Mouse (Mus musculus) CD8-positive naive resting alpha-beta T cell, adult 2 months (primary cell): Measurements from ENCODE around the gene Cherp.
A peak's percentile ranks its signal among the peaks of the same experiment; 100 is the strongest.

Source experiments
- DNase-seq, 2 experiments: peaks; one replicate each; pipeline ENCODE4 v3.0.0; 2022; ENCODE audit warnings: low read depth in 2 of 2, low spot score in 2 of 2

Gene Cherp

DNA sequence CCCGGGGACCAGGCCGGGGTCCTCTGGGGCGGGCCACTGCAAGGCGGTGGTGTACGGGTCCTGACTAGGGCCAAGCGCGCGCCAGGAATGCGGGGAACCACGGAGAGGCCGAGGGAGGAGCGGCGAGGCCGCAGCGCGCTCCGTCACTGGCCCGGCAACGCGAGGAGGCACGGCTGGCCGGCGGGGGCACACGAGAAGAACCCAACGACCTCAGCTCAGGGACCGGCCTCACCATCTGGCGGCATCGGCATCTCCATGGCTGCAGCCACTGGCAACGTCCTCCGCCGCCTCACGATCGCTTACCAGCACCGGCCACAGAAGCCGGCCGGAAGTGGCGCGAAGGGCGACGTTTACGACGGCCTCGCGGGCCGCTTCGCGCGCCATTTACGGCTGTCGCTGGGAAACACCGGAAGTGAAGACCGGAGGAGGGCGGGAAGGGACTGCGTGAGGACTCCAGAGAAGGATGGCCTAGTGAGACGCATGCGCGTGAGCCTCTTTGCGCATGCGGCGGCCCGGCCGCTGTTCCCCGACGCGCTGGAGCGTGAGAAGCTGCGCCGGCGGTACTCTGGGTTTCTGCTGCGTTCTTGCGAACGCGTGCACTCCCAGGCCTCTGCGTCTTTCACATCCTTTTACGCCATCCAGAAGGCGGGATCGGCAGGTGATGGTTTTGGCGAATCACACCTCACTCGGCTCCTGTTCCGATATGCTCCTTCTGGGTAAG lies at the start of gene Cherp:
TSS of gene Cherp (minus strand) at position 401 of the 721 bp plus-strand sequence.
- DNase-seq, result peak; percentile 95 to 96

DNA sequence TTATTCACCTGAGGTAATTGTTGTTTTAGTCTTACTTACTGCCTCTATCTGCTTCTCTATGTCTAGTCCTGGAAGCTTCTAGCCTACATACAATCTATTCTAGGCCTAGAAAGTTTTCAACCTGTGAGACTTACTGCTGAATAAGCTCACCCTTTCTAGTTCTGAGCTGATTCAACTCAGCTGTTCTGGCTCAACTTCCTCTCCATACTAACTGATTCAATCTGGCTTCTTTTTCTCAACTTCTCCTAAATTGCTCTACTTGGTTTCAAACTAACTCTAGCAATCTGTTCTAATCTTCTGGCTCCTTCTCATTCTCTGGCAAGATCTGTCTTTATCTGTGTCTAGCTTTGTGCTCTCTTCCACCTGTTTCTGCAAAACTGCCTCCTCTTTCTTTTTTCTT lies 46.9 kb upstream of the Cherp start:
- DNase-seq, result no peak

GRCm38 (mm10) chr8:72517421-72517988 lies 42.5 kb upstream of the Cherp start:
- no peak for DNase-seq

- DNase-seq, result no peak
These were observed 38.1 kb upstream of the Cherp start for GRCm38 (mm10) chr8:72513158-72513557.

GRCm38 (mm10) chr8:72512648-72513047 lies 37.6 kb upstream of the Cherp start:
- no peak for DNase-seq

DNA sequence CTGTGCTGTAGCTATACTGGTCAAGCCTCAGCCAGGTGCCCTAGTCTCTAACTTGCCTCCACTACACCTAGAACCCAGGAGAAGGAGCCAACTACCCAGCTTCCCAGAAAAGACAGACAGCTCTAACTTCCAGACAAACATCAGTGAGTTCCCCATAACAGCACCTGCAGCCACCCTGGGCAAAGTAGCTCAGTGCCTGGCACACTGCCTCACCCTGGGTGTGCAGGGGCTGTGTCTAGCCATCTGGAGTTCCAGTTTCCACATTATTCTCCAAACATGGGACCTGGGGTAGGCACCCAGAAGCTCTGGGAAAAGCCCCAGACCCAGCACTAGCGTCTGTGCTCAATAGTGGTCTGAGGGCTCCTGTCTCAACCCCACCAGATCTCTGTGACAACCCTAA lies 32.5 kb upstream of the Cherp start:
- DNase-seq, result no peak

GRCm38 (mm10) chr8:72504637-72505314 lies 29.8 kb upstream of the Cherp start:
- DNase-seq, result no peak

DNA sequence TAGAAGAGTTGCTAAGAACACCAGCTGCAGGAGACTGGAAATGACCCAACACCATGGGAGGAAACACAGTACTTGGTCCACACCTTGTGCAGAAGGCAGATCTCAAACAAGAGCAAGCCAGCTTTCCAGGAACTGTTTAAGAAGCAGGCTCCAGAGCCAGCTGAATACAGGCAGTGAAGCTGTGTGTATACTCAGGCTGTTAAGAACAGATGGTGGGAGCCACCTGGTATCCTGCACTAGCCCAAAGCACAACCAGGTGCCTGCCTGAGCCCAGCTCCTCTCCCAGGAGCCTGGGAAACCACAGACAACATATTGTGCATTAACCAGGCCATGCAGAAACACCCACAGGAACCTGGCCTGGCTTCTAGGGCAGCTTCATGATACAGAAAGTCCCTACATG lies 29.1 kb upstream of the Cherp start:
- no peak for DNase-seq

GRCm38 (mm10) chr8:72500521-72500931 lies 25.5 kb upstream of the Cherp start:
- DNase-seq, result no peak

GRCm38 (mm10) chr8:72499521-72500284 lies 24.7 kb upstream of the Cherp start:
- no peak for DNase-seq

GRCm38 (mm10) chr8:72498527-72498926 lies 23.5 kb upstream of the Cherp start:
- DNase-seq, result no peak

DNA sequence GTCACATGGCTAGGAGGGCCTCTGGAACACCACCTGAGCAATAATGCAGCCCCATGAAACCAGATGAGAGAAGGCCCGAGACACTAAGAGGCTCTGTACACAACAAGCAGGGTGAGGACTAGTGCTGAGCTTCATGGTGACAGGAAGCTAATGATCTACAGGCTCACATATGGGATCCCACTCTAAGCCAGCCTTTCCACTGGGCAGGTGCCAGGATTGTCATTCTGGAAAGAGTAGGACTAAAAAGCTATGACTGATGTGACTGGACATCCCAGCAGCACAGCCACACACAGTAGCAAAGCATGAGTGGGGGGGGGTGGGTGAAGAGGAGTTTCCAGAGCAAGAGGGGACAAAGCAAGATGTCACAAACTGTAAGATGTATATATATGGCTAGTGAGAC lies 22.9 kb upstream of the Cherp start:
- DNase-seq, result no peak

DNA sequence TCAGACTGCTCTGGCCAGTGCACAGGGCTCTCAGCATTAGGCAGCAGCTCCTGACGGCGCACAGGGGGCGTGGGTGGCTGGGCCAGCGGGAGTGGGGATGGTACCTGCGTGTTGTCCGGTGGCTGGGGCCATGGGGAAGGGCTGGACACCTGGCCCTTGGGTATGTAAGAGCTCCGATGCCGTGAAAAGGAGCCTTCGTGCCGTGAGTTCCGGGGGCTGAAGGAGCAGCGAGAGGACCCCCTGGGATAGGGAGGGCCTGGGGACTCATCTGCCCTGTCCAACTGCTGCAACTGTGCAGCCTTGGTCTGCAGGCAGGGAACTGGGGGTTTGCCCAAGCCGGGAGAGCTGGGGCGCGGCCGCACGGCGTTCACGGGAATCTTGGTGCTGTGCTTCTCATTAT lies 21.2 kb upstream of the Cherp start:
- no peak for DNase-seq

DNA sequence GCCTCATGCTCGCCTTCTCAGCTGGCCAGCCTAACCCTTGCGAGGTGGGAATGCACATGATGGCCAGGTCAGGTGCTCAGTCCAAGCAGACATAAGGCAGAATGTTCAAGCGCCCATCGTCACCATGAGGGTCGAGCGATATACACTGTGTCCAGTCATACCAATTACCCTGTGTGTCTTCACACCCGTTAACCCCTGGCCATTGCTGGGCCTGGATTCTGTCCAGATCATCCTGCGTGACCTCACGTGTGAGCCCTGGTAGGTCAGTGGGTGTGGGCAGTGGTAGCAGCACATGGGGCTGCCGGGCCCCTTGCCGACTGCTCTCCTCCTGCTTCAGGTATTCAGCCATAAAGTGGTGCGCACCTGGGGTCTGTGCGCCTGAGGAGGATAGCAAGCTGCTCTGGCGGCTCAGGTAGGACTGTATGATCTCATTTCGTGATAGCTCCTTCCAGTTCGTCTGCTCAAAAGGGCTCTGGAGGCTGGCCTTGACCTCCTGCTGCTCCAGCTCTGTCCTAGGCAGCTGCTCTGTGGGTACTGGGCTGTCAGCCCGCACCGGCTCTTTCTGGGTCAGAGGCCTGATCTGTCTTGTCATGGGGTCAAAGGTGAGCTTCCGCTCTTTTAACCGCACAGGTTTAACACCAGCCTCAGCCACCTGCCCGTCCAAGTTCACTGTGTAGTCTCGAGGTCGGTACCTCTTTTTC lies 20.5 kb upstream of the Cherp start:
- no peak for DNase-seq

DNA sequence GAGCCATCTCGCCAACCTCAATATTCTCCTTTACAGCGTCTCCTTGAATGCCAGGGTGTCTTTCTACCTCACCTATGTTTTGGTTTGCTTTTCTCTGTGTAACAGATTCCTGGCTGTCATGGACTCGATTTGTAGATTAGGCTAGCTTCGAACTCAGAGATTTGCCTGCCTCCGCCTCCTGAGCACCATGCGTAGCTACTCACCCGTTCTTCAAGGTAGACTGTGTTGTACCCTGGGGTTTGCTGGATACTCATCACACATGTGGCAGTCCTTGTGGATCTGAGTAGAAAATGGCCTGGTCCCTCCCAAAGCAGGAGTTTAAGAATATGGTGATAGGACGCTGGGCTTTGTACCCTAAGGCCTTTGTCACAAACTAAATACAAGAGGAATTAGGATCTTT lies 18.4 kb upstream of the Cherp start:
- DNase-seq, result peak in 1 of 2 experiments; percentile 11

DNA sequence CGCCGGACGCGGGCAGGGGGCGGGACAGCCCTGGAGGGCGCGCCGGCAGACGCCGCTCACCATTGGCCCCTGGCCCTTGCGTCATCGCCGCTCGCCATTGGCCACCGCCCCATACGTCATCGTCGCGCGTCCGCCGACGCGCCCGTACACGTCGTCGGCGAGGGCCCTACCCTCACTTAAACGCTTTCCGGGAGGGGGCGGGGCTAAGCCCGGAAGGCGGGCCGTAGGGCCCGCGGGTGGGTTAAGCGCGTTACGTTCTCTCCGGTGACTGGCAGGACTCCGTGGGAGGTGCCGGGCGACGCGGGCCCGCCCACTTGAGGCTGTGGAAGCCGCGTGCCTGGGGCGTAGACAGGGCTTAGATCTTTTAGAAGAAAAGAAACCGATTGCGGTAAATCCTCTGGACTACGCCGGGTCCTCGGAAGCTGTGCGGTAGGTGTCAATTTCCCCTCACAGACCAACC lies 17.6 kb upstream of the Cherp start:
- peak; percentile 98 to 99 for DNase-seq

- DNase-seq, result peak; percentile 37 to 44
These were observed 16.9 kb upstream of the Cherp start, which contains the start of gene Slc35e1 for GRCm38 (mm10) chr8:72491680-72492621. TSS of gene Slc35e1 (minus strand) at chr8:72492614.

DNA sequence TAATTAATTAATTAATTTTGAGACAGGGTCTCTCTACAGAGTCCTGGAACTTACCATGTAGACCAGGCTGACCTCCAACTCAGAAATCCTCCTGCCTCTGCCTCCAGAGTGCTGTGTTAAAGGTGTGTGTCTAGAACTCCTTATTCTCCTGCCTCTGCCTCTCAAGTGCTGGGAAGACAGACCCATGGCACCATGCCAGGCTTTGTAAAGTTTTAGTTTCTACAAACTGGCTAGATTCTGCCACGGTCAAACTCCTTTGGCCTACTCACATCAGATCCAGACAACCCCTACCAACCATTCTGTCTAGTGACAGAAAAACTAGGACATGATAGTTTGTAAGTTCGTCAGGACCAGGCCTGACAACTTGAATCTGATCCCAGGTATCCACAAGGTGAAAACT lies 16.0 kb upstream of the Cherp start:
- no peak for DNase-seq

DNA sequence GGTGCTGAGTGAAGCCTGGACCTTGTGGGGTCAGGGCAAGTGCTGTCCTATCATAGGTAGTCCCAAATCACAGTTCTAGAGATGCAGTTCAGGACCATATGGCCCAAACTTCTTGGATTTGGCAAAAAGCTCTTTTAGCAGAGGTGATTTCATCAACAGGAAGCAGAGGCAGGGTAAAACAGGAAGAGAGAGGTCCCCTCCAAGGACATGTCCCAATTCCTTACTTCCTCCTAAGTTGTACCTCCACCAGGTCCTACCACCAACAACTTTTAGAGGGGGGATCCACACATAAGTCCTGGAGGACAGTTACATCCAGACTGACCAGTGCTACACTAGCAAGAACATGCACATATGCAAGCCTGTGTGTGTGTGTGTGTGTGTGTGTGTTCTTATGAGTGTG lies 12.0 kb upstream of the Cherp start:
- DNase-seq, result no peak
